Mouse (Mus musculus) layer of hippocampus, postnatal 14 days (tissue): ENCODE measurements at regions not wholly inside any gene's neighbourhood (a gene's known extent, or its start where the extent isn't known, plus 50 kb on each side); places are given as distances from the start of the nearest gene placed in this dataset.
"Not testable (repeated sequence)": the region's sequence is repeated elsewhere in the genome, so short reads cannot be mapped to it uniquely, and the experiment has no call there.

ENCODE experiments used
- DNase-seq, 2 experiments: peaks; one replicate each; pipeline ENCODE4 v3.0.0; 2021 to 2022; ENCODE audit warnings: low spot score in 2 of 2, mixed read lengths in 1 of 2

DNA sequence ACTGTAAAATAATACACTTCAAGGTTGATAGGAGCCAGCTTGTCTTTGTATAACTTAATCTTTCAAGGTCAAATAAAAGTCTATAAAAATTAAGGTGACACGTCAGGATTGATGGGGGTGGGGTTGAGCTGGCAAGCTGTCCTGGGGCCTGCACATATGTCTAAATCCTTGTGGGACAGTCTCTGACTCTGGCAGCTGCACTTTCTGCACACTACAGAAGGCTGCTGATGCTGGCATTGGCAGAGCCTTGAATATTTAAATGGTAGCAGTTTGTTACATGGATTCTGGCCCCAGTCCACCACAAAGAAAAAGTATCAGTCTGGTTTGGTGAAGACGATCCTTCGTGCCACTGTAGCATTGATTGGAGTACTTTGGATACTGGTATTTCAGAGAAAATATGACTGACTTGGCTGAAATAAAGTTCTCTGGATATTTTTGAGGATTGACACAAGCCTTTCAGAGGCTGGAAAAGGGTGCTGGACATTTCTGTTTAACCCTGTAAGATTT is 3648.0 kb downstream of the 9330182O14Rik start:
- not testable (repeated sequence) for DNase-seq

DNA sequence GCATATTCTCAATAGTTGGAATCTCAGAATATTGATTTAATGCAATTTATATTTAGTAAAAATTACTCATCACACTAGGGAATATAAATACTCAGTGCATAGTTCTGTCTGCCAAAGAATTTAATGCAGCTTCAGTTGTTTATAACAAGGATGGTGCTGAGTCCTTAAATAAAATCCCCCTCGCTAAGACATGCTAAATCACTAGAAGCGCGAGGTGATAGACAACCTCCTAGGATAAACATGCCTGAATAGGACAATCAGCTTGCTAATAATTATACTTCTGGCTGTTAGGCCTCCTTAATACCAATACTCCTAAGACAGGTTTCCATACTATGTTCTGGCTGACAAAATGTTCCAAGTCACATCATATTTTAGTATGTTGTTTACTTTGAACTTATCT is 3650.0 kb downstream of the 9330182O14Rik start:
- no peak for DNase-seq

DNA sequence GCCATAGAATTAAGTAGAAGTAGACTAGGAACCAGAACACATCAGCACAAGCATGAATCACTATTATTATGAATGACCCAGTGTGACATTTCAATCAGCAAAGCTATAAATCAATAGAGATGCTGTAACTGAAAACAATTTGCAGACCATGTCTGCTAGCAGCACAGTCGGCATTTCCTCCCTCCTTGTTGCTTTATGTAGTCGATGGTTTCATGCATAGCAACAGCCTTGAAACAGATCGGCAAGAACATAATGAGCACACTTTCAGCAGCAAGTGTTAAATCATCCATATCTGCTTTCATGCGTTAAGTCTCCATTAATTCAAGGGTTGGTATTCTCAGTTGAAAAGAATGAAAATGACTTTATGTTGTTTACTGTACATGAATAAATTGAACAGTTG is 3669.2 kb downstream of the 9330182O14Rik start:
- peak in 1 of 2 experiments; percentile 42 for DNase-seq
